Mouse (Mus musculus) adrenal gland, adult 2 months (tissue): Measurements from ENCODE around the gene Prdm16. TPM values are rescaled to one million over a fixed set of nuclear protein-coding genes. Genes with fewer than 3 reads are reported as not detected.

Experiments used
- DNase-seq: peaks from one replicate; pipeline ENCODE4 v3.0.0; 2021
- polyA plus RNA-seq: library from polyadenylated mRNA; depleted of rRNA; stranded (reverse); fragments of >200 nt; gene quantifications from 2 replicates; pipeline ENCODE4 v1.2.3, GENCODE M21; 2012; rRNA removed
- total RNA-seq, 2 experiments: library from RNA; stranded (reverse); gene quantifications; 2 replicates each; pipeline ENCODE4 v1.2.3; 2021

The Prdm16 gene
- total and polyA plus RNA-seq, 3 experiments, result 5.4 to 10.6 (median 7.2) TPM

DNA sequence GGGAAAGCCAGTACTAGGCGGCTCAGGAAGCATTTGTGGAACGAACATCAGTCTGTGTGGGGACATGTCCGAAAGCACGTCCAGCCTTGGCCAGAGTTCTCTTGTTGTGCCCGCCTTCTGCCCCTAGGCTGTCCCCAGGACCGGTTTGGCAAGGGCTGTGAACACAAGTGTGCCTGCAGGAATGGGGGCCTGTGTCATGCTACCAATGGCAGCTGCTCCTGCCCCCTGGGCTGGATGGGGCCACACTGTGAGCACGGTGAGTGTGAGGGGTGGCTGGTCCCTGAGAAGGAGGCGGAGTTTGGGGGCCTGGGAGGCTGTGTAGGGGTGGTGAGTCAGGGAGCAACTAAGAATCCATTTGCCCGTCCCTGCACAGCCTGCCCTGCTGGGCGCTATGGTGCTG is 367.2 kb downstream of the Prdm16 start:
- no peak for DNase-seq

GRCm38 (mm10) chr4:154267511-154267910 is 369.2 kb downstream of the Prdm16 start:
- no peak for DNase-seq

Other genes with a start within 250 kb of the Prdm16 start
- gene Actrt2, start 31.0 kb upstream of the Prdm16 start, total RNA-seq, result not detected
- not detected in 2 replicates for gene Actrt2, start 31.0 kb upstream of the Prdm16 start, polyA plus RNA-seq
- under 1 TPM in 1 of 2 experiments, not detected in 1; 0.21 TPM for gene Ttc34, start 200.6 kb upstream of the Prdm16 start, total RNA-seq
- gene Ttc34, start 200.6 kb upstream of the Prdm16 start, polyA plus RNA-seq, result 0.29 and 0.48 TPM in 2 replicates
- gene Mmel1, start 232.7 kb upstream of the Prdm16 start, total RNA-seq, result 1 to 10 TPM in 1 of 2 experiments, under 1 TPM in 1; 0.66 to 4.9 TPM
- 2.4 and 6.3 TPM in 2 replicates for gene Mmel1, start 232.7 kb upstream of the Prdm16 start, polyA plus RNA-seq